Mouse (Mus musculus) myocyte (in vitro differentiated cells): ENCODE measurements at regions not wholly inside any gene's neighbourhood (a gene's known extent, or its start where the extent isn't known, plus 50 kb on each side); places are given as distances from the start of the nearest gene placed in this dataset.

Experiments
- E2F4 ChIP-seq: IDR thresholded peaks from one replicate; pipeline ENCODE4 v1.6.1; 2011; ENCODE audit warnings: mild to moderate bottlenecking, control low read depth, moderate library complexity; ENCODE audit not compliant: insufficient read depth
- MAX ChIP-seq: IDR thresholded peaks from one replicate; pipeline ENCODE4 v1.6.1; 2011; ENCODE audit warnings: low read depth, mild to moderate bottlenecking, control low read depth
- MYOG ChIP-seq, 3 experiments: IDR thresholded peaks; one replicate each; pipeline ENCODE4 v1.6.1; 2011; ENCODE audit warnings: control low read depth in 2 of 3, low read depth in 2 of 3, mild to moderate bottlenecking in 2 of 3; ENCODE audit not compliant: insufficient read length in 2 of 3, control insufficient read depth in 1 of 3, insufficient read depth in 1 of 3
- POLR2A ChIP-seq: IDR thresholded peaks from one replicate; pipeline ENCODE4 v1.6.1; 2011; ENCODE audit warnings: low read depth, mild to moderate bottlenecking, control low read depth, moderate library complexity; ENCODE audit not compliant: insufficient read length
- POLR2AphosphoS2 ChIP-seq: IDR thresholded peaks from one replicate; pipeline ENCODE4 v1.6.1; 2011; ENCODE audit warnings: low read depth, control low read depth; ENCODE audit not compliant: insufficient read length
- REST ChIP-seq: IDR thresholded peaks from one replicate; pipeline ENCODE4 v1.6.1; 2011; ENCODE audit warnings: mild to moderate bottlenecking, control low read depth, moderate library complexity; ENCODE audit not compliant: insufficient read depth, insufficient read length
- TCF12 ChIP-seq: IDR thresholded peaks from one replicate; pipeline ENCODE4 v1.6.1; 2011; ENCODE audit warnings: mild to moderate bottlenecking, control low read depth; ENCODE audit not compliant: poor library complexity, insufficient read depth, severe bottlenecking
- TCF3 ChIP-seq: IDR thresholded peaks from one replicate; pipeline ENCODE4 v1.6.1; 2011; ENCODE audit warnings: low read depth, control low read depth; ENCODE audit not compliant: insufficient read length
- USF1 ChIP-seq: IDR thresholded peaks from one replicate; pipeline ENCODE4 v1.6.1; 2011; ENCODE audit warnings: low read depth, mild to moderate bottlenecking, control low read depth, moderate library complexity

DNA sequence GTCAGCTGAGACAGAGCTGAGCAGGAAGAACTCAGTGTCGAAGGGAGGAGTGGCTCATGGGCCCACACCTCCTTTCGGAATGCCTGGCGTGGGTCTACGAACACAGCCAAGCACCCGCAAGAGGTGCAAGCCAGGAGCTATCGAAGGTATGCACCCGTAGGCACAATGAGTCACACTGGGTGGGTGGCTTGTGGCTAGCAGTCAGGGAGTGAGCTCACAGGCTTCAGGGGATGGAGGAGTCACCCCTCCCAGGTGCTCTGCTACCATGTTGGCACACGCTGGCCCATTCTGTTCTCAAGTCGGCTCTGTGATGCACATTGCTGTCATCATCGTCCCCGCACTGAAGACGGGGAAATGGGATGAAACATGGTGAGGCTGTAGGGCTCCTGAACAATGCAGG, 115.7 kb downstream of the Tle3 start:
- TF ChIP-seq POLR2A = no peak
- no peak for TF ChIP-seq E2F4
- no peak for TF ChIP-seq POLR2AphosphoS2
- no peak for TF ChIP-seq USF1
- TF ChIP-seq TCF3 = no peak
- TF ChIP-seq MAX = no peak
- TF ChIP-seq TCF12 = no peak
- no peak for TF ChIP-seq MYOG (IDR thresholded peaks at IDR 0.05; ENCODE audit: control insufficient read depth in 1 of 3, insufficient read depth in 1 of 3, insufficient read length in 2 of 3, low read depth in 2 of 3)
- no peak for TF ChIP-seq REST
